Mouse (Mus musculus): Measurements from ENCODE around the gene Morn5. TPM values are rescaled to one million over a fixed set of nuclear protein-coding genes. Genes with fewer than 3 reads are reported as not detected.

Gene Morn5
- total and polyA plus RNA-seq, 2 experiments from 2014 or later = 1.0 to 4.4 TPM

DNA sequence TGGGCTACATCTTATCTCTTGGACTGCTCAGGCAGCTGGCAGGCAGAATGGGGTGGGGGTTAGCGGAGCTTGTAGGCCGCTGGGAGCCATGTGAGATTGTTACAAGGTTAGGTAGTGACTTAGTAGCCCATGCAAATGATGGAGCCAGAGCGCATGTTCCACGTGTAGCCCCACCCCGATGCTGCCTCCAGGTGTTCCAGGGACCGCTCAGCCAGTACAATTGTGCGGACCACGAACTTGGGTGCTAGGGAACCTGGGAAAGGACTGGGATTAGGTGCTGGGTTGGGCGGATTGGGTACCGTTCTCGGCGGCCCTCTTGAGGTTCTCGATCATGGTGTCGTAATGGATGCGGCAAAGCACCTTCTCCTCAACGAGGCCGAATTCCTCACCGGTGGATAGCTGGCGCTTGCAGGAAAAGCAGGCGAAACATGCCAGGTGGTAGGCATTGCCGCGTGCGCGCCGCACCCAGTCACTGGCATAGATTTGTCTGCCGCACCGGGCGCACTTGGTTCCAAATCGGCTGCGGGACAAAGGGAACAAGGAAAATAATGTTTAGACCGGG is 44.7 kb downstream of the Morn5 start:
- H3K9me3 ChIP-seq (ENCODE audit: low read length) = no peaks in the 10 kb centered on the region
- DNase-seq (no peak), ATAC-seq (no peak)
- H3K27me3 ChIP-seq (ENCODE audit: insufficient read depth, low read length) = peaks cover 88% of the 10 kb centered on the region
- peak overlapping the region; percentile 36; the same call in 1 of the 2 replicates for H3K27ac ChIP-seq (ENCODE audit: low read depth, low read length)
- 3% methylated on average over 31 of the region's 31 CpGs for WGBS
- no peak for TF ChIP-seq CTCF (IDR thresholded peaks at IDR 0.05; ENCODE audit: low read depth)
- peaks cover 5% of the 10 kb centered on the region; the same call in 1 of the 2 replicates for H3K4me1 ChIP-seq (ENCODE audit: insufficient read depth)
- peak overlapping the region; percentile 35; the same call in 1 of the 2 replicates for H3K9ac ChIP-seq
- no peaks in the 10 kb centered on the region for H3K36me3 ChIP-seq (ENCODE audit: insufficient read depth)
- H3K4me2 ChIP-seq (ENCODE audit: low read depth) = peak overlapping the region; percentile 30
- H3K4me3 ChIP-seq (ENCODE audit: low read depth, low read length) = peak overlapping the region; percentile 11; the same call in 1 of the 2 replicates

DNA sequence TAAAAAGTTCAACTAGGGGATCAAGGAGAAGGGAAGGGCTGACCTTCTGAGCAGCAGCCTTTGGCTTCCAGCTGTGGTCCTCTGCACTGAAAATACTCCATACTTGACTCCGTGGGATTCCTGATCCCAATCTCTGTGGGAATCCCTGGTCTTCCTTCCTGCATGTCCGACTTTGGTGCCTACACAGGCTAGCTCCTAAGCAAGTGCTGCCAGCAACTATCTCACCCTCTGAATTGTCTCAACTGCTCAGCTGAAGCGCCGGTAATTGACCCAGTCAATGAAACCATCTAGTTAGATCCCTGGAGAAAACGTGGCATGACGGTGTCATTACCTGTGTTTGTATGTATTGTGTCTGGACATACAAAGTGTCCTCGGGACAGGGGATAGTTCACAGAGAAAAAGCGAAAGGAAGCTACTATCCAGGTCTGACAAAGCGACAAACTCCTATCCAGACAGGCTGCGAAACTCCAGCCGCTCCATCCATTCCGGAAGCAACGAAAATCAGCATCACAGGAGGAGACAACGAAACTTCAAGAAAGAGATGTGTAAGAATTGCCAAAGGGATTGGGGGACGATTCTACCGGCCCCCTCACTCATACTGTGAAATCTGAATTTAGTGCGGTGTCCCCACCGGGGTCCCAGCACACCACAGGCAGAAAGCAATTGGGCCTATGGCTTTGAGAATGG is 48.0 kb downstream of the Morn5 start:
- Histone ChIP-seq H3K4me3 (ENCODE audit: low read depth, low read length) (peak overlapping the region; percentile 0; the same call in 1 of the 2 replicates), H3K4me2 (ENCODE audit: low read depth) (peak overlapping the region; percentile 36; the same call in 1 of the 2 replicates), H3K9ac (no peak overlapping the region), H3K27me3 (ENCODE audit: insufficient read depth, low read length) (peaks cover 92% of the 10 kb centered on the region), H3K36me3 (ENCODE audit: insufficient read depth) (no peaks in the 10 kb centered on the region), H3K9me3 (ENCODE audit: low read length) (no peaks in the 10 kb centered on the region), H3K27ac (ENCODE audit: low read depth, low read length) (no peak overlapping the region), H3K4me1 (ENCODE audit: insufficient read depth) (no peaks in the 10 kb centered on the region)
- DNase-seq = peak; percentile 64
- 3% methylated on average over 18 of the region's 18 CpGs for WGBS
- no peak for ATAC-seq
- no peak for TF ChIP-seq CTCF (IDR thresholded peaks at IDR 0.05; ENCODE audit: low read depth)

GRCm38 (mm10) chr2:36098021-36098420 is 48.8 kb downstream of the Morn5 start:
- H3K4me2 ChIP-seq (ENCODE audit: low read depth) = peak overlapping the region; percentile 55
- ATAC-seq (no peak), DNase-seq (no peak)
- H3K9me3 ChIP-seq (ENCODE audit: low read length) = no peaks in the 10 kb centered on the region
- H3K27ac ChIP-seq (ENCODE audit: low read depth, low read length) = no peak overlapping the region
- TF ChIP-seq CTCF (IDR thresholded peaks at IDR 0.05; ENCODE audit: low read depth) = no peak
- no peaks in the 10 kb centered on the region for H3K4me1 ChIP-seq (ENCODE audit: insufficient read depth)
- H3K27me3 ChIP-seq (ENCODE audit: insufficient read depth, low read length) = peaks cover 90% of the 10 kb centered on the region
- H3K9ac ChIP-seq = no peak overlapping the region
- H3K4me3 ChIP-seq (ENCODE audit: low read depth, low read length) = no peak overlapping the region
- no peaks in the 10 kb centered on the region for H3K36me3 ChIP-seq (ENCODE audit: insufficient read depth)
- WGBS = 7% methylated on average over 5 of the region's 5 CpGs

DNA sequence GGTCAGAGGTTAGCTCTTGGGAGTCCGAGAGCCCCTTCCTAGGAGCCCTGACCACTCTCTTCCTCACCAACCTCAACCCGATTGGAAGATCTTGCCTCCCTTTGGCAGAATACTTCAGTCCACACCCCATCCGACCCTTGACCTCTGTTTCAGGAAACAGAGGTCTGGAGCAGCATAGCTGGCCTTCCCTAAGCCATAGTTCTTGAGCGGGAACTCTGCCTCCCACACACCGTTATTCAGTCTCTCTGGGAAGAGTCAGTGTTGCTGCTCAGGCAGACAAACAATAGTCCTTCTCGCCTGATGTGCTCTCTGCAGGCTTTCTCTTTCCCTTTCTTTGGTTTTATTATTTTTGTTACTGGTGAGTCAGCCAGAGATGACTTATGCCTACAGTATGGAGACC is 50.5 kb downstream of the Morn5 start:
- Histone ChIP-seq H3K9ac (no peak overlapping the region), H3K4me2 (ENCODE audit: low read depth) (peak overlapping the region; percentile 55), H3K27ac (ENCODE audit: low read depth, low read length) (no peak overlapping the region), H3K4me3 (ENCODE audit: low read depth, low read length) (peak overlapping the region; percentile 17; the same call in 1 of the 2 replicates), H3K36me3 (ENCODE audit: insufficient read depth) (no peaks in the 10 kb centered on the region), H3K27me3 (ENCODE audit: insufficient read depth, low read length) (peaks cover 84% of the 10 kb centered on the region), H3K9me3 (ENCODE audit: low read length) (no peaks in the 10 kb centered on the region), H3K4me1 (ENCODE audit: insufficient read depth) (peaks cover 3% of the 10 kb centered on the region; the same call in 1 of the 2 replicates)
- no peak for TF ChIP-seq CTCF (IDR thresholded peaks at IDR 0.05; ENCODE audit: low read depth)
- no peak for DNase-seq
- WGBS = 10% methylated on average over 6 of the region's 6 CpGs
- ATAC-seq = no peak

DNA sequence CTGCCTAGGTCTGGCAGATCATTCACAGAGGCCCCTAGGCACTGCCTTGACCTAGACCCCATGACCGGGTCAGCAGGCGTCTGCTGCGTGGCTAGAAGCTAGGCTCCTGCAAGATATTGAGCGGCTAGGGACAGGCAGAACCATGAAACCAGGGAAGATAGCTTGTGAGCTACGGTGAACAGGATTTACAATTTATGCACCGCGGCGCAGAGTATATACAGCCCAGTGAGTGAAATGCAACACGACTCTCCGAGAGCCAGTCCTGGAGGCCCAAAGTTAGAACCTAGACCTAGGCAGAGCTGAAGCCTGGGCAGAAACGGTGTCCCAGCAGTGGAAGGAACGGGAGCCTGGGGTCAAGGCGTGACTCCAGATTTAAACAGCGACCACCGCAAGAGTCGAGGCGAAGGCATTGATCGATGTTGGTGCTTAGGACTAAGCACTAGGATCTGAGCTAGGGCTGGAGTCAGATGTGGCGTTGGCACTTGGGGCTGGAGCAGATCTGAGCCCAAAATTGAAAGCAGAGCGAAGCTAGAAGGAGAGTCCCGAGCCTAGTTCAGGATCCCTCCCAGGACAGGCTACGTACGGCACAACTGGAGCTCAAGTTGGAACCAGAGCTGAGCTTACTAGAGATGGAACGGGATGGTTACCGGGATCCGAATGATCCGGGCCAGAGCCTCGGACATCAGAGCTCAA is 52.8 kb downstream of the Morn5 start:
- no peak for DNase-seq
- Histone ChIP-seq H3K9ac (peak overlapping the region; percentile 40; the same call in 1 of the 2 replicates), H3K36me3 (ENCODE audit: insufficient read depth) (no peaks in the 10 kb centered on the region), H3K27ac (ENCODE audit: low read depth, low read length) (peak overlapping the region; percentile 74; the same call in 1 of the 2 replicates), H3K4me2 (ENCODE audit: low read depth) (peak overlapping the region; percentile 55), H3K27me3 (ENCODE audit: insufficient read depth, low read length) (peaks cover 81% of the 10 kb centered on the region), H3K4me1 (ENCODE audit: insufficient read depth) (peaks cover 3% of the 10 kb centered on the region; the same call in 1 of the 2 replicates), H3K4me3 (ENCODE audit: low read depth, low read length) (peak overlapping the region; percentile 41), H3K9me3 (ENCODE audit: low read length) (no peaks in the 10 kb centered on the region)
- WGBS = 3% methylated on average over 28 of the region's 28 CpGs
- TF ChIP-seq CTCF (IDR thresholded peaks at IDR 0.05; ENCODE audit: low read depth) = no peak
- no peak for ATAC-seq

DNA sequence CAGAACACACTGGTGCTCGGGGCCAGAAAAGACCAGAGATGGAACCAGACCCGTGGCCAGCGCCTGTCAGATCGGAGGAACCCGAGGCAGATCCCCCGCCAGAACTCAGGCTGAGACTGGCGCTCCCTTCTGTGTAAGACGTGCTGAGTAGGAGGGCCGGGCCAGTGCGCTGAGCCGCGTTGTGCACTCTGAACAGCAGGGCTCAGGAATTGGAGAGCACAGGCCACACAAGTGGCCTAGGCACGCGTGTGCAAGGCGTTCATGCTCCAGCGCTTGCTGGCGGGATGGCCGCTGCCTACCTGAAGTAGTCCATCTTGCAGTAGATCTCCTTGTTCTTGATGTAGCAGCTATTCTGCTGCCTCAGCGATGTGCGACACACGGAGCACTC is 53.3 kb downstream of the Morn5 start:
- Histone ChIP-seq H3K9me3 (ENCODE audit: low read length) (no peaks in the 10 kb centered on the region), H3K4me1 (ENCODE audit: insufficient read depth) (peaks cover 3% of the 10 kb centered on the region; the same call in 1 of the 2 replicates), H3K27me3 (ENCODE audit: insufficient read depth, low read length) (peaks cover 81% of the 10 kb centered on the region), H3K36me3 (ENCODE audit: insufficient read depth) (no peaks in the 10 kb centered on the region), H3K4me2 (ENCODE audit: low read depth) (peak overlapping the region; percentile 55), H3K9ac (peak overlapping the region; percentile 40), H3K4me3 (ENCODE audit: low read depth, low read length) (peak overlapping the region; percentile 41), H3K27ac (ENCODE audit: low read depth, low read length) (peak overlapping the region; percentile 74; the same call in 1 of the 2 replicates)
- TF ChIP-seq CTCF (IDR thresholded peaks at IDR 0.05; ENCODE audit: low read depth) = no peak
- 2% methylated on average over 21 of the region's 21 CpGs for WGBS
- ATAC-seq = 0 out of 2 replicates have a peak, but pooled peaks have one; percentile 7
- DNase-seq = peak; percentile 42
